Mouse (Mus musculus) inflammation-experienced regulatory T-cells, adult 6 months (primary cell): ENCODE measurements at regions not wholly inside any gene's neighbourhood (a gene's known extent, or its start where the extent isn't known, plus 50 kb on each side); places are given as distances from the start of the nearest gene placed in this dataset.

Experiments
- ATAC-seq: one replicate; pipeline ENCODE4 v1.8.0; 2017

DNA sequence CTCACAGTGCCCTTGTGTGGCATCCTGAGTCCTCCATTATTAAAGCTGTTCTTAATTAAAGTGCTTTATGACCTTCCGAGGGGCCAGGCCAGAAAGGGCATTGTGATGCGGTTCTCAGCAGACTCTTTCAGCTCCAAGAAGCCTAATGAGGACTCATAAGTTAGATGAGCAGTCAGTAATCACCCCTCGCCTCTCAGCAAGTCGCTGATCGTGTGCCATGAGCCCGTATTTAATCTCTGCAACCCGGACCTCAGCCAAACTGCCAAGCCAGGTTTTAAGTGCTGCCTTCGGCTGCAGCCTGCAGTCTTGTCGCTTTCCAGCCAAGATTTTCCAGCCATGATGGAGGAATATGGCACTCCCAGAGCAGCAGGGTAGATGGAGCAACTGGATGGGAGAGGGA lies 56.1 kb upstream of the Rbfox1 start:
- no peak for ATAC-seq

DNA sequence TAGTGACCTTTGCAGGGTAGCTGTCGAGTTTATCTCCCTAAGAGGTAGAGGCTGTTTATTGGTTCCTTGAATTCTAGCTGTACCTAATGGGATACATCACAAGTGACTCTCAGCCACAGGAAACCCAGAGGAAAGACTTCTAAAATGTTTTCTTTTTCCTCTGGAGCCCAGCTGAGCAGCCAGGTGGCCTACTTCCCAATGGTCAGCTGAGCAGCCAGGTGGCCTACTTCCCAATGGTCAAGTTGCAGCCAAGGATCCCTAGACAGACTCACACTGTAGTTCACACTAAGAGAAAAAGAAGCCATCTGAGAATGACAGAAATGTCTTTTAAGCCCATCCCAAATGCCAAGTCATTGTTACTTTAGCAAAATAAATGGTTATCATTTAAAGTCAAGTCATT lies 61.8 kb upstream of the Rbfox1 start:
- ATAC-seq: no peak

DNA sequence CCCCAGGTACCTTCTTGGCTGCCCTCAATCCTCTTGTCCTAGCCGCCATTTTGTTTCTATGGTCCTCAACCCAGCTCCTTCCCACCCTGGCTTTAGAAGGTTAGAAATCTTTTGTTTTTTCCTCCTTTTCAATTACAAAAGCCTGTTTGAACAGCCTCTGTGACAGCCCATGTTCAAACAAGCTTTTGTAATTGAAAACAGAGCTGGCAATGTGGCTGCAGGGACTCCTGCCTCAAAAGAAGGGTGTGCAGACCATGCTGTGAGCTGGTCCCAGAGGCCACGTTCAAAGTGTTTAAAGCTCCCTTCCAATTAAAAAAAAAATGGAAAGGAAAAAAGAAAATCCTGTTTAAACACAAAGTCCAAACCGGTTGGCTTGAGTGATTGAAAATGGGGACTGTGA lies 68.0 kb upstream of the Rbfox1 start:
- no peak for ATAC-seq

GRCm38 (mm10) chr16:5812245-5812820 lies 72.8 kb upstream of the Rbfox1 start:
- ATAC-seq: no peak

- no peak for ATAC-seq
Measured at GRCm38 (mm10) chr16:5811654-5811992, 73.5 kb upstream of the Rbfox1 start.

GRCm38 (mm10) chr16:5810986-5811653 lies 74.0 kb upstream of the Rbfox1 start:
- no peak for ATAC-seq

DNA sequence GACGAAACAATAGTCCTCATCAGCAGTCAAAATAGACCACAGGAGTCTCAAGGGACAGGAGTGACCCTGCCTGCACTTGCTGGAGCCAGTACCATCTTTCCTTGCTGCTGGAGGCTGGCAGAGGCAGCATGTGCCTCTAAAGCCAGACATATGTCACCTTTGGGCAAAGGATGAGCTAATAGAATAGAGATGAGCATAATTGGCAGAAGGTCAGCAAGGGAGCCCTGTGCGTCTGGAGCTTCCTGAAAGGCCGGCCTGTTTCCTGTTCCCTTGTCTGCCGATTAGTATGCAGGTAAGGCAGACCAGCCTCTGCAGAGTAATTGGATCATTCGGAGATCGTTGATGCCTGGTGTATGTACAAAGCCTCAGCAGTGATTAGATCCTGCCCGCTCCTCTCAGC lies 87.0 kb upstream of the Rbfox1 start:
- ATAC-seq: no peak

DNA sequence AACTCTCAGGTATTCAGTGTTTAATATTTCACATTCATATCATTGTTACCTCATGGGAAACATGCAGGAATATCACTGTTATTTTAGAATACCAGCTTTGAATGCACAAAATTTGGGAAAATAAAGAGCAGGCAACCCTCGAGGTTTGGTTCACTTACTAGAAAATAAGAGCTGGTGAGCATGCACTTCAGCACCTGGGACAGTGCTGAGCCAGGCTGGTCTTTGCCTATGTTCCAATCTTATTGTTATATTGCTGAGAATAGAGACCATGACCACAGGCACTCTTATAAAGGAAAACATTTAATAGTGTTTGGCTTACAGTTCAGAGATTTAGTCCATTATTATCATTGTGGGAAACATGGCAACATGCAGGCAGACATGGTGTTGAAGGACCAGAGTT lies 92.9 kb upstream of the Rbfox1 start:
- ATAC-seq: no peak

GRCm38 (mm10) chr16:5790161-5790560 lies 95.0 kb upstream of the Rbfox1 start:
- no peak for ATAC-seq

- no peak for ATAC-seq
Measured at GRCm38 (mm10) chr16:5787206-5787605, 97.9 kb upstream of the Rbfox1 start.

GRCm38 (mm10) chr16:5766771-5767421 lies 118.3 kb upstream of the Rbfox1 start:
- ATAC-seq: no peak

DNA sequence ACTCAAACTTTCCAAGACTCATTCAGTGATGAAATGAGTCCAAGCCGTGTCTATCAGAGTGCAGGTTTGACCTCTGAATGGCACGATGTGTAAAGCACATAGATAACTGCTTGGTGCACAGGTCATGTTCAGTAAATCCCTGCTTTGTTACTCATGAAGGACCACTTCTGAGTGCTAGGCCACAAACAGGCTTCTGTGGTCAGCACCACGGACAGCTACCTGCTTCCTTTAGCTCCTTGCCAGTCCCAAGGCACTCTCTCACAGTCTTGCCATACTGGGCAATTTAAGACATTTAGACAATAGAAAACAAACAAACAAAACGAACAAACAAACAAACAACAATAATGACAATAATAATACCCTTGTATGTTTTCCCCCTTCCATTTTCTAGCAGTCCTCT lies 120.0 kb upstream of the Rbfox1 start:
- no peak for ATAC-seq

DNA sequence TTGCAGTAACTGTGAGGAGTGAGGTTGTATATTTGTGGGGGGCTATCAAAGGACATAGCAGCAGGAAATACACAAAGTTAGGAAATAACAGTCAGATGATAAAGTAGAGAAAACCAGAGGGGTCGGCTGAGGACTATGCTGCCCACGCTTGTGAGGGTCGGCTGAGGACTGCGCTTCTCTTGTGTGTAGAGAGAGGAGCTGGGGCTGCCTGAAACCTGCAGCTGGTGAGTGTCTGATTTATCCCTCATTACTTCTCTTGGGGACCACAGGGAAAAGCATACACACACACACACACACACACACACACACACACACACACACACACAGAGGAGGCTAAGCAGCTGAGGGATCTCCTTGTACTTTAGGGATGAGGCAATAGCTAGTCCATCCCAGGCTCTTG lies 124.3 kb upstream of the Rbfox1 start:
- no peak for ATAC-seq

DNA sequence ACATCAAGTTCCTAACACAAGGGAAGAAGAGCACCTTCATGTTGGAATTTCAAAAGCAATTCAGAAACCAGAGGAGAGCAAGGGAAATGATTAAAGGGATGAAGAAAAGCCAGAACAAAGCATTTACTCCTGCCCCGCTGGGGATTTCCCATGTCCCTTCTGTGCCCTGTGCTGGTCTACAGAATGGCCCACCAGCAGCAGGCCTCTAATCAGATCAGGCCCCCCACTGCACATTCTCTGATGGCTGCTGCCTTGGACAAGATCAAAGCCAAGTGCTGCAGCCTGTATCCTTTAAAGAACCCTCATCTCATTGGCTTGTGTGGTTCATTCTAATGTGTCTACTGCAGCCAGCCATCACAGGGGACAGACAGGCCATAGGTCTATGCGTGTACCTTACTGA lies 126.1 kb upstream of the Rbfox1 start:
- ATAC-seq: no peak

GRCm38 (mm10) chr16:5742716-5743507 lies 142.2 kb upstream of the Rbfox1 start:
- no peak for ATAC-seq

- no peak for ATAC-seq
Measured at GRCm38 (mm10) chr16:5740776-5741175, 144.4 kb upstream of the Rbfox1 start.

- no peak for ATAC-seq
Measured at GRCm38 (mm10) chr16:5733608-5734007, 151.5 kb upstream of the Rbfox1 start.

- no peak for ATAC-seq
Measured at GRCm38 (mm10) chr16:5722506-5722905, 162.6 kb upstream of the Rbfox1 start.

- ATAC-seq: no peak
Measured at GRCm38 (mm10) chr16:5713476-5713875, 171.7 kb upstream of the Rbfox1 start.

- no peak for ATAC-seq
Measured at GRCm38 (mm10) chr16:5709831-5710230, 175.3 kb upstream of the Rbfox1 start.

DNA sequence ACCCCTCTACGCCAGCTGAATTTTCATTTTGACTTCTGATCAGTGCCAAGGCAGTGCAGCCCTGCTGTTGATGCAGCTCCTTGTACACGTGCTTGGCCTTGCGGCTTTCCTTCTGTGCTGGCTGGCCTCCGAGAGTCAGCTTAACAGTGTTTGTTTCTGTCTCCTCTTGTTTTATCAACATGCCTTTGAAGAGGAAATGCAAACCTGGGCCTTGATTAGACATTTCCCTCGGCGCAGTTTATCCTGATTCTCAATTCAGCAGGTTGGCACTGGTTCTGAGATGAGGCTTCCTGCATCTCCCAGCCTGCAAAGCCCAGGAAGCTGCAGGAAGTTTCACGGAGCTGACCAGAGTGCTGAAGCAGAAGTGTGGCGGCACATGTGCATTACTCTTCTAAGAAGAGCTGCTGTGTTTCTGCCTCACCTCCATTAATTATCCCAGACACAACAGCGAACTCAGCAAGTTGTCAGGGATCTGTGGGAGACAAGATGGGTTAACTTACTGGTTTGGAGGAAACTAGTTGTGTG lies 184.4 kb upstream of the Rbfox1 start:
- no peak for ATAC-seq

DNA sequence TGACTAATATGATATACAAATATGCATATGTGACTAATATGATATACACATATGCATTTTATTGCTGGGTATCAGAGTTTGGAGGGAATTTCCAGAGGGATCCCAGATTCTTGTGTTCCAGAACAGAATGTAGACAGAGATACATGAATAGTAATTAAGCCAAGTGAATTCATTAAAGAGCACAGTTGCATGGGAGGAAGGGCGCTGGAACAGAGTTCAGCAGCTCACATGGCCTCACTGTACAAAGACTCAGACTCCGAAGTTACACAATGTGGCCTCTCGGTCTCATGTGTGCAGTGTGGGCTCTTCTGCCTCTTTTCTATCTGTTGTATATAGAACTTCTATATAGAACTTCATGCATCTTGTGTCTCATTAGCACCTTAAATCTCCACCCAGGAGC lies 196.8 kb upstream of the Rbfox1 start:
- ATAC-seq: no peak

- ATAC-seq: no peak
Measured at GRCm38 (mm10) chr16:5673372-5673960, 211.7 kb upstream of the Rbfox1 start.
